In the genomic region with DNA sequence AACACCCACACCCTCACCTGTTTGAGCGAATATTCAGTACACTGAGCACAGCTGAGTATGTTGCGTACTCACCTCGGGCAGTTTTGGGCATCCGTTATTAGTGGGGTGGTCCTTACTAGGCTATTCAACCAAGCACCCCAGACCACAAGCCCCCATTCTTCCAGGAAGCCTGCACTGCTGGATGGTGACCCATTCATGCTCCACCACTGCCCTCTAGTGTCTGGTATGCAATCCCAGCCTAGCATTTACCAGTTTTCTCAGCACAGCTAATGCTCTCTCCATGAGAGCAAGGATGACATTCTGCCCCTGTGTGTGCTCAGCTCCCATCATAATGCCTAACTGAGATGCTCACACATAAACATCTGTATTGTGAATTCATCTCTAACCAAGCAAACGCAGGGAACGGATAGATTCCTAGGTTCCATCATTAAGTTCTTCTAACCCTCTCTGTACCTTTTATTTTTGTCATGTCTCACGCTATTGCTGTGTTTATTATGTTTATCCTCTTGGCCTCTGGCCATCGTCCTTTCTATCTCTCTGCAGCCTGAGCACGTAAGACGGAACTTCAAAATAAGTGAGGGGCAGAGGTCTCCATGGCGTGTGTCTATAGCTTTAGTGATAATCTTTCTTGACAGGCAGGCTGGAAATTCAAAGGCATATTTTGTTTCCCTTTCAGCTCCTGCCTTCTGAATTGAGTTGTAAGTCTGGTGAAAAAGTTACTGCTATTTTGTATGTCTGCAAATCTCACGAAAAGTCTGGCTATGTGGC, we compare ENCODE assay signal across 8 mouse cellular contexts. TPM values are rescaled to one million over a fixed set of nuclear protein-coding genes. Genes with fewer than 3 reads are reported as not detected.
A peak's percentile ranks its signal among the peaks of the same experiment; 100 is the strongest.
DNase-seq lines count a peak whose midpoint lies in the region; ATAC-seq and TF ChIP-seq lines count a peak whose summit lies in the region.

No protein-coding gene starts in this region.

- 62% methylated on average over 12 of the region's 12 CpGs for WGBS in heart, embryonic 10.5 days
- WGBS in liver, postnatal 0 days (ENCODE audit: insufficient replicate concordance): 56% methylated on average over 12 of the region's 12 CpGs
- 67% methylated on average over 12 of the region's 12 CpGs for WGBS in neural tube, embryonic 13.5 days

- H3K9me3 ChIP-seq in heart, embryonic 10.5 days: no peaks in the 10 kb centered on the region
- no peaks in the 10 kb centered on the region for H3K9me3 ChIP-seq in liver, postnatal 0 days (ENCODE audit: low read length)
- no peaks in the 10 kb centered on the region for H3K9me3 ChIP-seq in neural tube, embryonic 13.5 days

- H3K27me3 ChIP-seq in heart, embryonic 10.5 days (ENCODE audit: insufficient read depth, poor library complexity, severe bottlenecking): 0 out of 2 replicates have a peak, but pooled peaks cover 4% of the 10 kb centered on the region
- no peaks in the 10 kb centered on the region for H3K27me3 ChIP-seq in liver, postnatal 0 days (ENCODE audit: insufficient read depth, low read length)
- H3K27me3 ChIP-seq in neural tube, embryonic 13.5 days: no peaks in the 10 kb centered on the region

- H3K4me2 ChIP-seq in liver, postnatal 0 days (ENCODE audit: low read depth, low read length): no peak overlapping the region
- H3K4me2 ChIP-seq in neural tube, embryonic 13.5 days: no peak overlapping the region

- 0 out of 2 replicates have a peak, but pooled peaks cover under 1% of the 10 kb centered on the region for H3K4me1 ChIP-seq in heart, embryonic 10.5 days
- peaks cover 2% of the 10 kb centered on the region; the same call in 1 of the 2 replicates for H3K4me1 ChIP-seq in liver, postnatal 0 days (ENCODE audit: insufficient read depth)
- peaks cover 7% of the 10 kb centered on the region; the same call in 1 of the 2 replicates for H3K4me1 ChIP-seq in neural tube, embryonic 13.5 days (replicated peaks)

- no peak overlapping the region for H3K4me3 ChIP-seq in heart, embryonic 10.5 days
- no peak overlapping the region for H3K4me3 ChIP-seq in liver, postnatal 0 days (ENCODE audit: low read depth, low read length)
- H3K4me3 ChIP-seq in neural tube, embryonic 13.5 days: no peak overlapping the region

- DNase-seq in adipocyte (ENCODE audit: low spot score): peak; percentile 81
- peak; percentile 47 for DNase-seq in embryo, embryonic 11.5 days (ENCODE audit: low read depth, low spot score)
- peak; percentile 82 for DNase-seq in heart, embryonic 10.5 days (ENCODE audit: low spot score)
- DNase-seq in kidney, postnatal 14 days: peak; percentile 75
- peak; percentile 69 for DNase-seq in liver, postnatal 0 days
- DNase-seq in thymus, postnatal 0 days (ENCODE audit: low spot score): peak; percentile 82

- TF ChIP-seq CTCF in liver, postnatal 0 days (IDR thresholded peaks at IDR 0.05; ENCODE audit: low read depth): peak; percentile 96

- H3K36me3 ChIP-seq in heart, embryonic 10.5 days: no peaks in the 10 kb centered on the region
- no peaks in the 10 kb centered on the region for H3K36me3 ChIP-seq in liver, postnatal 0 days (replicated peaks; ENCODE audit: insufficient read depth, low read length)
- no peaks in the 10 kb centered on the region for H3K36me3 ChIP-seq in neural tube, embryonic 13.5 days

- H3K27ac ChIP-seq in heart, embryonic 10.5 days: no peak overlapping the region
- no peak overlapping the region for H3K27ac ChIP-seq in liver, postnatal 0 days (ENCODE audit: low read depth)
- no peak overlapping the region for H3K27ac ChIP-seq in neural tube, embryonic 13.5 days (replicated peaks)

- no peak for TF ChIP-seq EP300 in liver, postnatal 0 days (IDR thresholded peaks at IDR 0.05; ENCODE audit: low read depth)

- ATAC-seq in CD4-positive, CD25-positive, alpha-beta regulatory T cell, adult 4 months: peak; percentile 47
- no peak for ATAC-seq in liver, postnatal 0 days
- peak; percentile 72 for ATAC-seq in neural tube, embryonic 13.5 days (ENCODE audit: low read depth)

- no peak overlapping the region for H3K9ac ChIP-seq in liver, postnatal 0 days (replicated peaks)
- no peak overlapping the region for H3K9ac ChIP-seq in neural tube, embryonic 13.5 days

RNA-seq across cellular contexts. Expression of gene Slc35b4, which starts 17.0 kb away (rescaled TPM):
- 10 to 100 TPM; 29.9 to 45.3 TPM for polyA plus RNA-seq in CD4-positive, CD25-positive, alpha-beta regulatory T cell, adult 4 months (2017; shearing (Covaris generic))
- polyA plus RNA-seq in heart, embryonic 10.5 days (2016; fragmentation: Nextera tagmentation; extraction: Ambion mirVana): 43.2 and 46.3 TPM in 2 replicates
- 13.4 and 15.6 TPM in 2 replicates for polyA plus RNA-seq in liver, postnatal 0 days (2015; fragmentation: Nextera tagmentation; extraction: Ambion mirVana)
- 34.1 and 37.8 TPM in 2 replicates for polyA plus RNA-seq in neural tube, embryonic 13.5 days (2015; fragmentation: Nextera tagmentation; extraction: Ambion mirVana)
- polyA plus RNA-seq in thymus, postnatal 0 days (2015; fragmentation: Nextera tagmentation; extraction: Ambion mirVana): 77.9 and 88.7 TPM in 2 replicates
